Mouse (Mus musculus) hindbrain, embryonic 14.5 days (tissue): ENCODE data around the gene Bicc1. TPM values are rescaled to one million over a fixed set of nuclear protein-coding genes. Genes with fewer than 3 reads are reported as not detected.

Experiments
- ATAC-seq: fragments of 200-750 bp; cut with Nextera tagmentation; 2 replicates; pipeline ENCODE4 v1.8.0; 2017; ENCODE audit warnings: moderate number of reproducible peaks, mild to moderate bottlenecking, moderate TSS enrichment, moderate library complexity; ENCODE audit not compliant: low FRiP score
- DNase-seq: peaks from one replicate; pipeline ENCODE4 v3.0.0-alpha.2; 2015; ENCODE audit warnings: low spot score
- H3K27ac ChIP-seq: fragments of 300-500 bp; sonication (generic); 2 replicates; pipeline ENCODE4 v1.5.1; 2014; ENCODE audit warnings: mild to moderate bottlenecking, moderate library complexity
- H3K27me3 ChIP-seq: fragments of 300-500 bp; sonication (generic); 2 replicates; pipeline ENCODE4 v1.6.1; 2014; ENCODE audit warnings: mild to moderate bottlenecking, low read length, mixed read lengths; ENCODE audit not compliant: control insufficient read depth, insufficient read depth
- H3K36me3 ChIP-seq: fragments of 300-500 bp; sonication (generic); replicated peaks from 2 replicates; pipeline ENCODE4 v1.6.1; 2014; ENCODE audit not compliant: control insufficient read depth, insufficient read depth
- H3K4me1 ChIP-seq: fragments of 300-500 bp; sonication (generic); replicated peaks from 2 replicates; pipeline ENCODE4 v1.6.1; 2014; ENCODE audit warnings: antibody characterized with exemption, low read length, mixed read lengths; ENCODE audit not compliant: control insufficient read depth, insufficient read depth
- H3K4me2 ChIP-seq: fragments of 300-500 bp; sonication (generic); replicated peaks from 2 replicates; pipeline ENCODE4 v1.6.1; 2014; ENCODE audit warnings: mild to moderate bottlenecking, moderate library complexity
- H3K4me3 ChIP-seq: fragments of 300-500 bp; sonication (generic); replicated peaks from 2 replicates; pipeline ENCODE4 v1.5.1; 2014; ENCODE audit warnings: mild to moderate bottlenecking, low read length
- H3K9ac ChIP-seq: fragments of 300-500 bp; sonication (generic); 2 replicates; pipeline ENCODE4 v1.6.1; 2014
- H3K9me3 ChIP-seq: fragments of 300-500 bp; sonication (generic); 2 replicates; pipeline ENCODE4 v1.6.1; 2016; ENCODE audit warnings: low read length; ENCODE audit not compliant: control insufficient read depth
- WGBS: fragments of 180-500 bp; shearing (Covaris S2); extraction: QIAGEN DNeasy Blood & Tissue Kit; methylation state at CpG from one replicate; pipeline ENCODE4 v1.1.7; 2014; 5-methylcytosine and 5-hydroxymethylcytosine counted together
- polyA plus RNA-seq: library from polyadenylated mRNA; unstranded; fragments of >200 nt; fragmentation: Nextera tagmentation; extraction: Ambion mirVana; gene quantifications from 2 replicates; pipeline ENCODE4 v1.2.1, GENCODE M21; 2014

Gene Bicc1
- polyA plus RNA-seq, 1 experiment from 2014 or later: 6.8 TPM

GRCm38 (mm10) chr10:70919851-70920250 is 239.6 kb downstream of the Bicc1 start:
- Histone ChIP-seq H3K4me3 (no peak overlapping the region), H3K27me3 (no peaks in the 10 kb centered on the region), H3K9ac (no peak overlapping the region), H3K27ac (no peak overlapping the region), H3K4me2 (no peak overlapping the region), H3K36me3 (no peaks in the 10 kb centered on the region), H3K9me3 (0 out of 2 replicates have a peak, but pooled peaks cover 4% of the 10 kb centered on the region), H3K4me1 (no peaks in the 10 kb centered on the region)
- DNase-seq (no peak), ATAC-seq (no peak)
- 67% methylated on average over 1 of the region's 1 CpGs for WGBS

GRCm38 (mm10) chr10:70919031-70919663 is 240.4 kb downstream of the Bicc1 start:
- H3K4me1 ChIP-seq: no peaks in the 10 kb centered on the region
- 72% methylated on average over 13 of the region's 13 CpGs for WGBS
- DNase-seq: no peak

GRCm38 (mm10) chr10:70916697-70917096 is 242.8 kb downstream of the Bicc1 start:
- Histone ChIP-seq H3K4me2 (no peak overlapping the region), H3K27ac (no peak overlapping the region), H3K9ac (no peak overlapping the region), H3K9me3 (0 out of 2 replicates have a peak, but pooled peaks cover 12% of the 10 kb centered on the region), H3K4me3 (no peak overlapping the region), H3K36me3 (no peaks in the 10 kb centered on the region), H3K27me3 (no peaks in the 10 kb centered on the region), H3K4me1 (no peaks in the 10 kb centered on the region)
- ATAC-seq (no peak), DNase-seq (no peak)
- WGBS: 88% methylated on average over 6 of the region's 6 CpGs

More at GRCm38 (mm10) chr10:70919031-70919663, 240.4 kb downstream of the Bicc1 start:
- Histone ChIP-seq H3K36me3 (no peaks in the 10 kb centered on the region), H3K4me2 (no peak overlapping the region), H3K27me3 (no peaks in the 10 kb centered on the region), H3K9me3 (0 out of 2 replicates have a peak, but pooled peaks cover 4% of the 10 kb centered on the region), H3K9ac (no peak overlapping the region), H3K27ac (no peak overlapping the region), H3K4me3 (no peak overlapping the region)
- ATAC-seq: no peak

- 95% methylated on average over 6 of the region's 6 CpGs for WGBS
- no peaks in the 10 kb centered on the region for H3K4me1 ChIP-seq
- H3K27me3 ChIP-seq: no peaks in the 10 kb centered on the region
- no peak for ATAC-seq
- 0 out of 2 replicates have a peak, but pooled peaks cover 12% of the 10 kb centered on the region for H3K9me3 ChIP-seq
- H3K27ac ChIP-seq: no peak overlapping the region
- no peak for DNase-seq
- H3K36me3 ChIP-seq: no peaks in the 10 kb centered on the region
- no peak overlapping the region for H3K4me2 ChIP-seq
- no peak overlapping the region for H3K4me3 ChIP-seq
- no peak overlapping the region for H3K9ac ChIP-seq
These were observed 244.4 kb downstream of the Bicc1 start for GRCm38 (mm10) chr10:70915096-70915495.

- Histone ChIP-seq H3K9ac (no peak overlapping the region), H3K4me1 (peaks cover 3% of the 10 kb centered on the region; the same call in 1 of the 2 replicates), H3K9me3 (no peaks in the 10 kb centered on the region), H3K4me3 (no peak overlapping the region), H3K27ac (no peak overlapping the region), H3K36me3 (no peaks in the 10 kb centered on the region), H3K27me3 (no peaks in the 10 kb centered on the region), H3K4me2 (no peak overlapping the region)
- no peak for ATAC-seq
- no peak for DNase-seq
- WGBS: 59% methylated on average over 7 of the region's 7 CpGs
These were observed 255.6 kb downstream of the Bicc1 start for GRCm38 (mm10) chr10:70903936-70904335.

- 50% methylated on average over 5 of the region's 5 CpGs for WGBS
- H3K36me3 ChIP-seq: no peaks in the 10 kb centered on the region
- no peak overlapping the region for H3K4me2 ChIP-seq
- H3K4me1 ChIP-seq: peaks cover 3% of the 10 kb centered on the region; the same call in 1 of the 2 replicates
- no peaks in the 10 kb centered on the region for H3K27me3 ChIP-seq
- no peak overlapping the region for H3K4me3 ChIP-seq
- DNase-seq (no peak), ATAC-seq (no peak)
- 0 out of 2 replicates have a peak overlapping the region, but pooled peaks have one; percentile 26 for H3K27ac ChIP-seq
- no peak overlapping the region for H3K9ac ChIP-seq
- H3K9me3 ChIP-seq: no peaks in the 10 kb centered on the region
These were observed 256.6 kb downstream of the Bicc1 start for GRCm38 (mm10) chr10:70902751-70903485.

- Histone ChIP-seq H3K27me3 (no peaks in the 10 kb centered on the region), H3K27ac (no peak overlapping the region), H3K4me2 (no peak overlapping the region), H3K36me3 (no peaks in the 10 kb centered on the region), H3K9ac (no peak overlapping the region), H3K4me1 (peaks cover 3% of the 10 kb centered on the region; the same call in 1 of the 2 replicates), H3K9me3 (no peaks in the 10 kb centered on the region), H3K4me3 (no peak overlapping the region)
- ATAC-seq (peak; percentile 57; the same call in 1 of the 2 replicates), DNase-seq (no peak)
- 61% methylated on average over 11 of the region's 11 CpGs for WGBS
These were observed 258.2 kb downstream of the Bicc1 start for GRCm38 (mm10) chr10:70901193-70901875.

GRCm38 (mm10) chr10:70895891-70896290 is 263.6 kb downstream of the Bicc1 start:
- no peaks in the 10 kb centered on the region for H3K27me3 ChIP-seq
- H3K4me1 ChIP-seq: no peaks in the 10 kb centered on the region
- H3K9ac ChIP-seq: no peak overlapping the region
- ATAC-seq (no peak), DNase-seq (no peak)
- no peaks in the 10 kb centered on the region for H3K36me3 ChIP-seq
- H3K27ac ChIP-seq: no peak overlapping the region
- no peak overlapping the region for H3K4me3 ChIP-seq
- 88% methylated on average over 8 of the region's 8 CpGs for WGBS
- no peaks in the 10 kb centered on the region for H3K9me3 ChIP-seq
- H3K4me2 ChIP-seq: no peak overlapping the region

- Histone ChIP-seq H3K27ac (no peak overlapping the region), H3K9ac (no peak overlapping the region), H3K36me3 (no peaks in the 10 kb centered on the region), H3K4me3 (no peak overlapping the region), H3K4me2 (no peak overlapping the region), H3K4me1 (0 out of 2 replicates have a peak, but pooled peaks cover 9% of the 10 kb centered on the region), H3K9me3 (no peaks in the 10 kb centered on the region), H3K27me3 (no peaks in the 10 kb centered on the region)
- WGBS: 76% methylated on average over 1 of the region's 1 CpGs
- no peak for DNase-seq
- ATAC-seq: no peak
These were observed 281.5 kb downstream of the Bicc1 start for GRCm38 (mm10) chr10:70878046-70878445.
